Mouse (Mus musculus): Measurements from ENCODE around the gene Dhx9.

GRCm38 (mm10) chr1:153510330-153511009, 23.0 kb upstream of the Dhx9 start:
- no peak for TF ChIP-seq CTCF (IDR thresholded peaks at IDR 0.05; ENCODE audit: control insufficient read depth, insufficient read depth, insufficient replicate concordance, low read depth, low read length)
- TF ChIP-seq POLR2A (IDR thresholded peaks at IDR 0.05; ENCODE audit: control insufficient read depth, low read depth, low read length), result no peak

Measured in testis, adult 2 months (tissue).